Mouse (Mus musculus): ENCODE results near the gene Dmtf1. TPM values are rescaled to one million over a fixed set of nuclear protein-coding genes. Genes with fewer than 3 reads are reported as not detected.

Dmtf1 gene
- polyA plus RNA-seq, 1 experiment from 2014 or later = 76.0 TPM

DNA sequence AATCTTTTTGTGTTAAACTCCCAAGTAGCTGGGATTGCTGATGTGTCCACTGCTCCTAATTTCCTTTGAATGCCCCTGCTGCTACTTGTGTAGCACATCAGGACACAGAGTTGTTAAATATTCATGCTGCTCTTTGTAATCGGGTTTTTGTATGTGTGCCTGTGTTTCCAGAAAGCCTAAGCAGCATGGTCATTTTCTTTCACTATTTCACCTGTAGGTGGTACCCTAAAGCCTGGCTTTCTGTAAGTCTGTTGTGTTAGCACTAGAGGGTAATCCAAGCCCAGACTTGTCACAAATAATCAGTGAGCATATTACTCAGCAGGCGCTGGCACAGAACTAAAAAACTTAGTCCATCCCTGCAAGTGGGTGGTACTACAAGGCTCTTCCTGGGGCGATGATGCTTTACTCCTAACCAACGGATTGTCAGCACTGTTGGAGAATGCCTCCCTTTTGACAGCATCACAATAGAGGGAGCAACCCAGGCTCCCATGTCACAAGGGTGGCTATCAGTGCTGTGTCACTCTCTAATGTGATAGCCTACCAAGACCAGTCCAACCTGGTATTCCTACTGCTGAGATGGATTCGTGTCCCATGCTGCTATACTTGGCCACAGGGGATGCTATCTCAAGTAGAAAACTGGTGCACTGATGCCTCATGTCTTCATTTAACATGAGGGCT, 88.3 kb downstream of the Dmtf1 start:
- WGBS = 44% methylated on average over 5 of the region's 5 CpGs
- peak; percentile 81 for DNase-seq (ENCODE audit: low spot score, missing footprints)
- Histone ChIP-seq H3K4me1 (ENCODE audit: control insufficient read depth, insufficient read depth, low read length) (no peaks in the 10 kb centered on the region), H3K36me3 (ENCODE audit: control insufficient read depth, insufficient read depth, low read length) (no peaks in the 10 kb centered on the region), H3K4me3 (ENCODE audit: low read depth, low read length) (no peak overlapping the region), H3K9me3 (ENCODE audit: control insufficient read depth, low read length) (no peaks in the 10 kb centered on the region), H3K27me3 (ENCODE audit: control insufficient read depth, insufficient read depth, low read length) (no peaks in the 10 kb centered on the region), H3K4me2 (no peak overlapping the region), H3K9ac (ENCODE audit: low read length) (no peak overlapping the region), H3K27ac (ENCODE audit: low read depth, low read length) (no peak overlapping the region)
- ATAC-seq (ENCODE audit: low FRiP score) = peak; percentile 63

DNA sequence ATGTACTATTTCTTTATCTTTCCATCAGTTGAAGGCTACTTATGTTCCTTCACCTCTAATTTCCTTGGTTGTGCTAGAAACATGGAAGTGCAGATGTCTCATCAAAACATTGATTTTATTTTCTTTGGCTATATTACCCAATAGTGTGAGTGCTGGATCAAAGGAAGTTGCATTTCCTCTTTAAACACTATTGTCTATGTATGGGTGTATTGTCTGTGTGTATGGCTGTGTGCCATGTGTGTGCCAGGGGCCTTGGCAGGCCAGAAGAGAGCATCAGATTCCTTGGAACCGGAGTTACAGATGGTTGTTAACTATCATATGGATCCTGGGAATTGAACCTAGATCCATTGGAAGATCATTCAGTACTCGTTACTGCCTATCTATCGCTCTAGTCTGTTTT, 90.2 kb downstream of the Dmtf1 start:
- H3K27me3 ChIP-seq (ENCODE audit: control insufficient read depth, insufficient read depth, low read length) = no peaks in the 10 kb centered on the region
- DNase-seq (ENCODE audit: low spot score, missing footprints) (no peak), ATAC-seq (ENCODE audit: low FRiP score) (no peak)
- H3K9me3 ChIP-seq (ENCODE audit: control insufficient read depth, low read length) = no peaks in the 10 kb centered on the region
- H3K36me3 ChIP-seq (ENCODE audit: control insufficient read depth, insufficient read depth, low read length) = no peaks in the 10 kb centered on the region
- H3K9ac ChIP-seq (ENCODE audit: low read length) = no peak overlapping the region
- H3K4me2 ChIP-seq = no peak overlapping the region
- H3K4me1 ChIP-seq (ENCODE audit: control insufficient read depth, insufficient read depth, low read length) = no peaks in the 10 kb centered on the region
- no peak overlapping the region for H3K27ac ChIP-seq (ENCODE audit: low read depth, low read length)
- 93% methylated on average over 3 of the region's 3 CpGs for WGBS
- no peak overlapping the region for H3K4me3 ChIP-seq (ENCODE audit: low read depth, low read length)

DNA sequence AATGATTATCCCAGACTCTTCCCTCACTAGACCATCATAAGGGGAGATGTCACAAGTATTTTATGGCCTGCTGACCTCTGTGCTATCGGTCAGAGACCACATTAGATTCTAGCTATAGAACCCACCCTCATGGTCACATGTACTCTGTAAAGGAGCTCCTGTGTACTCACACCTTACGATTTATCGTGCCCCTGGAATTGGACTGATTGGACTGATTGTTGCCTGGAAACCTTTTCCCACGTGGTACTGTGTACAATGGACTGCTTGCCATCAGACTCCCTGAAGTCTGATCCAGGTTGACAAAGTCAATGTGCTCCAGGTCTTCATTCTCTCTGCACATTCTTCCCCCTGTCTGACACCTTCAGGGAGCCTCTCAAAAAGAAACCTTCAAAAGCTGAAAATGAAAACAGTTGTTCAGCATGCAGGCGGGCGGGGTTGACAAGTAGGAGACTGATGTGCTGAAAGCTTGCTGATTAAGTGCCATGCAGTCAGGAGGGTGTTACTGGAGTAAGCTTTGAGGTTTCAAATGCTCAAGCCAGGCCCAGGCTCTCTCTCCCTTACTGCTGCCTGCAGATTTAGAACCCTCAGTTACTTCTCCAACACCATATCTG, 91.9 kb downstream of the Dmtf1 start:
- Histone ChIP-seq H3K4me3 (ENCODE audit: low read depth, low read length) (no peak overlapping the region), H3K9ac (ENCODE audit: low read length) (no peak overlapping the region), H3K9me3 (ENCODE audit: control insufficient read depth, low read length) (no peaks in the 10 kb centered on the region), H3K36me3 (ENCODE audit: control insufficient read depth, insufficient read depth, low read length) (no peaks in the 10 kb centered on the region), H3K4me2 (no peak overlapping the region), H3K27me3 (ENCODE audit: control insufficient read depth, insufficient read depth, low read length) (no peaks in the 10 kb centered on the region), H3K4me1 (ENCODE audit: control insufficient read depth, insufficient read depth, low read length) (no peaks in the 10 kb centered on the region), H3K27ac (ENCODE audit: low read depth, low read length) (no peak overlapping the region)
- 87% methylated on average over 6 of the region's 6 CpGs for WGBS
- DNase-seq (ENCODE audit: low spot score, missing footprints) (no peak), ATAC-seq (ENCODE audit: low FRiP score) (no peak)

DNA sequence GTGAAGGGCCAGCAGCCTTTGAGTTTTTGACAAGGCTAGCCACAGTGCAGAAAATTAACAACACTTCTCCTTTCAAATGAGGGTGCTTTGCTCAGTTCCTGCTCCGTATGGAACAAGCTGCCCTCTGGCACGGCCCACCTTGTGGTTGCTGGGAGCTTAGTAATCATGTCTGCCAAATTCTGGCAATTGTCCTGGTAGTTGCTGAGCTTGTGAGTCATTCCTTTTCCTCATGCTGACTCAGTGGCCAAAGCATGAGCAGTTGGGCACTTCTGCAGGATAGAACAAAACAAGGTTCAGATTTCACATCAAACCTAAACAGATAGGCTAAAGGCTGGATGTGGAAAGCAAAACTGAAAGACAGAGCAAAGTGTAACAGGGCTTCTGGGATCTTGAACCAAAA, 92.7 kb downstream of the Dmtf1 start:
- H3K27me3 ChIP-seq (ENCODE audit: control insufficient read depth, insufficient read depth, low read length) = no peaks in the 10 kb centered on the region
- 71% methylated on average over 2 of the region's 2 CpGs for WGBS

More for the DNA sequence above, 92.7 kb downstream of the Dmtf1 start:
- Histone ChIP-seq H3K9ac (ENCODE audit: low read length) (no peak overlapping the region), H3K4me3 (ENCODE audit: low read depth, low read length) (no peak overlapping the region), H3K9me3 (ENCODE audit: control insufficient read depth, low read length) (no peaks in the 10 kb centered on the region), H3K36me3 (ENCODE audit: control insufficient read depth, insufficient read depth, low read length) (no peaks in the 10 kb centered on the region), H3K4me2 (no peak overlapping the region), H3K4me1 (ENCODE audit: control insufficient read depth, insufficient read depth, low read length) (no peaks in the 10 kb centered on the region), H3K27ac (ENCODE audit: low read depth, low read length) (no peak overlapping the region)
- ATAC-seq (ENCODE audit: low FRiP score) = no peak
- no peak for DNase-seq (ENCODE audit: low spot score, missing footprints)

Other genes with a start within 250 kb of the Dmtf1 start
- gene Crot, start 164.5 kb downstream of the Dmtf1 start, polyA plus RNA-seq (2014; fragmentation: Nextera tagmentation; extraction: Ambion mirVana) = 29.1 and 31.7 TPM in 2 replicates
- gene Tmem243, start 61.1 kb downstream of the Dmtf1 start, polyA plus RNA-seq (2014; fragmentation: Nextera tagmentation; extraction: Ambion mirVana) = 23.6 and 23.8 TPM in 2 replicates
- gene 9330182L06Rik, start 104.3 kb upstream of the Dmtf1 start, polyA plus RNA-seq (2014; fragmentation: Nextera tagmentation; extraction: Ambion mirVana) = 5.2 and 5.8 TPM in 2 replicates

Data from midbrain, embryonic 11.5 days (tissue).